11 mouse cellular contexts compared by ENCODE assay signal in the genomic region with DNA sequence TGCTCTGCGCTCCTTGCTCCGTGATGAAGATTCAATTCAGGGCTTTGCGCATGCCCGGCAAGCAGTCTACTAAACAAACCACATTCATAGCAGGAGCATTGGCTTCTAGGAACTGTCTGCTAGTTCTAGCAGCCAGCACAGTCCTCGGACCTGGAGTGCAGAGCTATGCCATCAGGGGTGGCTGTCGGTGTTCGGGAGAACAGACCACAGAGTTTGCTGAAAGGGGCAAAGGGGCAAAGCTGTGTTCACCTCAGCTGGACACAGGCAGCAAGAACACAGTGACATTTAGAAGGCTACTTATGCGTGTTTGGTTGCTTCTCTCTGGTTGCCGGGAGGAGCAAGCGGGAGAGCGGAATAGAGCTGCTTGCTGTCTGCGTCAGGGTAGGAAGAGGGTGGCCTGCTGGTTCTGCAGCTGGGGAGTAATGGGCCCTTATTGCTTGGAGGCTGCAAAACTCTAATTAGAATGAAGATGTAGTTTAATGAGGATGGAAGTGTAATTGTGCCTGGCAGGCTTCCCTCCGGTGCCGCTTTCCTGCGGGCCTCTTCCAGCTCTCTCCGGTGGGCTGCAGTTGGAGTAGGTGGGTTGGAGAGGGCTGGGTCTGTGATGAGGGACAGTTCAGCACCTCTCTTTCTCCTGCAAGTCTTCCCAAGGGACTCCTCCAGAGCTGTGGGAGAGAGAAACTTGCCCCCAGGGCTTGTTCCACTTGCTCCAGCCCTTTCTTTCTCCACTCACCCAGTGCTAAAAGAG. TPM values are rescaled to one million over a fixed set of nuclear protein-coding genes. Genes with fewer than 3 reads are reported as not detected.
DNase-seq lines count a peak whose midpoint lies in the region; ATAC-seq lines count a peak whose summit lies in the region.
"Had no signal": no experiment of that assay in that cellular context is flagged by ENCODE, and none has a peak within 500 bp of the region (broad histone marks: within the 10 kb centered on the region; RNA-seq: fewer than 3 reads in every experiment).

No protein-coding gene starts in this region.

- no peak overlapping the region for H3K9ac ChIP-seq in hindbrain, embryonic 14.5 days
- no peak overlapping the region for H3K9ac ChIP-seq in hindbrain, embryonic 11.5 days (ENCODE audit: low read depth, low read length)
- H3K9ac ChIP-seq in forebrain, embryonic 16.5 days (replicated peaks; ENCODE audit: low read depth, low read length) = no peak overlapping the region
- H3K9ac ChIP-seq: limb, embryonic 15.5 days had no signal

- no peaks in the 10 kb centered on the region for H3K27me3 ChIP-seq in hindbrain, embryonic 14.5 days (ENCODE audit: control insufficient read depth, insufficient read depth, low read length)
- H3K27me3 ChIP-seq in hindbrain, embryonic 11.5 days (ENCODE audit: control insufficient read depth, insufficient read depth, low read length) = no peaks in the 10 kb centered on the region
- no peaks in the 10 kb centered on the region for H3K27me3 ChIP-seq in forebrain, embryonic 16.5 days (replicated peaks; ENCODE audit: control insufficient read depth, insufficient read depth, low read length)
- H3K27me3 ChIP-seq: limb, embryonic 15.5 days had no signal

- H3K4me3 ChIP-seq in hindbrain, embryonic 14.5 days (replicated peaks; ENCODE audit: low read length) = no peak overlapping the region
- no peak overlapping the region for H3K4me3 ChIP-seq in hindbrain, embryonic 11.5 days (ENCODE audit: low read depth, low read length)
- no peak overlapping the region for H3K4me3 ChIP-seq in forebrain, embryonic 16.5 days (replicated peaks; ENCODE audit: low read length)
- H3K4me3 ChIP-seq: erythroblast, embryonic 14.5 days; limb, embryonic 15.5 days had no signal

- no peak for DNase-seq in hindbrain, embryonic 14.5 days (ENCODE audit: low spot score)
- DNase-seq in hindbrain, embryonic 11.5 days (ENCODE audit: low spot score) = no peak
- peak; percentile 29 to 45 for DNase-seq in layer of hippocampus, postnatal 14 days (ENCODE audit: low spot score in 2 of 2)
- DNase-seq in right cerebral cortex, postnatal 10 days (ENCODE audit: low spot score in 2 of 2) = peak; percentile 51 to 52
- no peak for DNase-seq in gastrocnemius, adult 18-20 months (ENCODE audit: low spot score)
- DNase-seq in gastrocnemius, adult 8-10 months (ENCODE audit: low spot score in 2 of 2) = no peak
- DNase-seq: heart, postnatal 36 days; midbrain, embryonic 14.5 days had no signal

- no peaks in the 10 kb centered on the region for H3K4me1 ChIP-seq in hindbrain, embryonic 14.5 days (replicated peaks; ENCODE audit: control insufficient read depth, insufficient read depth, low read length)
- H3K4me1 ChIP-seq in hindbrain, embryonic 11.5 days (replicated peaks; ENCODE audit: control insufficient read depth, insufficient read depth, low read length) = no peaks in the 10 kb centered on the region
- H3K4me1 ChIP-seq in forebrain, embryonic 16.5 days (replicated peaks; ENCODE audit: control insufficient read depth, insufficient read depth, low read length) = 0 out of 2 replicates have a peak, but pooled peaks cover 2% of the 10 kb centered on the region
- H3K4me1 ChIP-seq: limb, embryonic 15.5 days had no signal

- H3K27ac ChIP-seq in hindbrain, embryonic 14.5 days = peak overlapping the region; percentile 41; the same call in 1 of the 2 replicates
- H3K27ac ChIP-seq in hindbrain, embryonic 11.5 days (ENCODE audit: low read depth, low read length) = no peak overlapping the region
- H3K27ac ChIP-seq in forebrain, embryonic 16.5 days (ENCODE audit: low read length) = no peak overlapping the region
- H3K27ac ChIP-seq: limb, embryonic 15.5 days had no signal

- WGBS in hindbrain, embryonic 14.5 days = 61% methylated on average over 16 of the region's 16 CpGs
- WGBS in hindbrain, embryonic 11.5 days = 79% methylated on average over 16 of the region's 16 CpGs
- WGBS in forebrain, embryonic 16.5 days = 38% methylated on average over 16 of the region's 16 CpGs

- ATAC-seq in hindbrain, embryonic 14.5 days (ENCODE audit: low FRiP score) = 0 out of 2 replicates have a peak, but pooled peaks have one; percentile 37
- ATAC-seq in hindbrain, embryonic 11.5 days (ENCODE audit: low FRiP score) = no peak
- ATAC-seq in forebrain, embryonic 16.5 days = peak; percentile 54

- H3K36me3 ChIP-seq in hindbrain, embryonic 14.5 days (replicated peaks; ENCODE audit: control insufficient read depth, insufficient read depth) = no peaks in the 10 kb centered on the region
- no peaks in the 10 kb centered on the region for H3K36me3 ChIP-seq in hindbrain, embryonic 11.5 days (ENCODE audit: control insufficient read depth, insufficient read depth, low read length)
- no peaks in the 10 kb centered on the region for H3K36me3 ChIP-seq in forebrain, embryonic 16.5 days (ENCODE audit: control insufficient read depth, insufficient read depth)
- H3K36me3 ChIP-seq: limb, embryonic 15.5 days had no signal

- H3K4me2 ChIP-seq in hindbrain, embryonic 14.5 days (replicated peaks) = no peak overlapping the region
- H3K4me2 ChIP-seq in hindbrain, embryonic 11.5 days (replicated peaks; ENCODE audit: low read depth, low read length) = no peak overlapping the region
- H3K4me2 ChIP-seq in forebrain, embryonic 16.5 days (ENCODE audit: low read length) = no peak overlapping the region
- H3K4me2 ChIP-seq: limb, embryonic 15.5 days had no signal

- no peaks in the 10 kb centered on the region for H3K9me3 ChIP-seq in hindbrain, embryonic 14.5 days (ENCODE audit: control insufficient read depth, low read length)
- no peaks in the 10 kb centered on the region for H3K9me3 ChIP-seq in hindbrain, embryonic 11.5 days (ENCODE audit: control insufficient read depth, low read length)
- H3K9me3 ChIP-seq in forebrain, embryonic 16.5 days (ENCODE audit: control insufficient read depth, low read length) = no peaks in the 10 kb centered on the region
- H3K9me3 ChIP-seq: limb, embryonic 15.5 days had no signal

RNA-seq across cellular contexts. Expression of a gene that starts 52.5 kb away (rescaled TPM):
- polyA plus RNA-seq in hindbrain, embryonic 14.5 days (2014; fragmentation: Nextera tagmentation; extraction: Ambion mirVana) = 13.5 and 13.7 TPM in 2 replicates
- polyA plus RNA-seq in hindbrain, embryonic 11.5 days (2014; fragmentation: Nextera tagmentation; extraction: Ambion mirVana) = 13.0 and 13.8 TPM in 2 replicates
- 8.1 and 10.8 TPM in 2 replicates for polyA plus RNA-seq in forebrain, embryonic 16.5 days (2015; fragmentation: Nextera tagmentation; extraction: Ambion mirVana)
- 10 to 100 TPM; 11.9 to 12.6 TPM for total RNA-seq in layer of hippocampus, postnatal 14 days (2021)
- total RNA-seq in gastrocnemius, adult 18-20 months (2021) = 10 to 100 TPM; 16.9 to 22.9 TPM
- total RNA-seq in gastrocnemius, adult 8-10 months (2022) = 10 to 100 TPM; 14.6 to 17.2 (median 15.6) TPM

Comparison
In these comparisons a context has a peak if more than half of its experiments do, and no peak if none do; other contexts are left out.
1. DNase-seq: peak in layer of hippocampus, postnatal 14 days (2 of 2) and right cerebral cortex, postnatal 10 days (2 of 2); none in hindbrain, embryonic 14.5 days (single experiment), hindbrain, embryonic 11.5 days (single experiment), gastrocnemius, adult 18-20 months (single experiment) and gastrocnemius, adult 8-10 months (0 of 2).